Mouse (Mus musculus): ENCODE results near the gene Sympk. TPM values are rescaled to one million over a fixed set of nuclear protein-coding genes. Genes with fewer than 3 reads are reported as not detected.

Gene Sympk
- total and polyA plus RNA-seq, 3 experiments: 122 to 226 TPM; not detected in 1

DNA sequence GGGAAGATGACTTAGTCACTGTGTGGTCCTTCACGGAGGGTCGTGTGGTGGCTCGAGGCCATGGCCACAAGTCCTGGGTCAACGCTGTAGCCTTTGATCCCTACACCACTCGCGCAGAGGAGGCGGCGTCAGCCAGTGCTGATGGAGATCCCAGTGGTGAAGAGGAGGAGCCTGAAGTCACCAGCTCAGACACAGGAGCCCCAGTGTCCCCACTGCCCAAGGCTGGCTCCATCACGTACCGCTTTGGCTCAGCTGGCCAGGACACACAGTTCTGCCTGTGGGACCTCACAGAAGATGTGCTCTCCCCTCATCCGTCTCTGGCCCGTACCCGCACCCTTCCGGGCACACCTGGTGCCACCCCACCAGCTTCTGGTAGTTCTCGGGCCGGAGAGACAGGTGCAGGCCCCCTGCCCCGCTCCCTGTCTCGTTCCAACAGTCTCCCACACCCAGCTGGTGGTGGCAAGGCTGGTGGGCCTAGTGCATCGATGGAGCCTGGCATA, 56.3 kb downstream of the Sympk start:
- Histone ChIP-seq H3K4me1 (ENCODE audit: control insufficient read depth in 1 of 2, insufficient read depth in 2 of 2, low read length in 2 of 2) (peaks cover 4 to 22% of the 10 kb centered on the region in 2 experiments), H3K79me2 (ENCODE audit: control insufficient read depth, insufficient read depth, low read length, poor library complexity) (peaks cover 9% of the 10 kb centered on the region), H3K36me3 (ENCODE audit: control insufficient read depth in 1 of 2, insufficient read depth in 2 of 2, low read length in 2 of 2) (peaks cover 0 to 15% of the 10 kb centered on the region in 2 experiments; a peak in 2 of 4 replicates), H3K27me3 (ENCODE audit: control insufficient read depth in 1 of 2, insufficient read depth in 2 of 2, low read length in 2 of 2) (no peaks in the 10 kb centered on the region), H3K27ac (ENCODE audit: control insufficient read depth, low read depth, low read length) (no peak overlapping the region), H3K4me3 (ENCODE audit: control insufficient read depth in 1 of 2, insufficient read depth in 1 of 2, low read depth in 2 of 2, low read length in 2 of 2) (no peak overlapping the region), H3K9me3 (replicated peaks; ENCODE audit: insufficient read depth, low read length) (no peaks in the 10 kb centered on the region), H3K9ac (ENCODE audit: control insufficient read depth, low read depth, low read length, poor library complexity, severe bottlenecking) (no peak overlapping the region)
- TF ChIP-seq ZKSCAN1 (IDR thresholded peaks at IDR 0.05; ENCODE audit: low read depth, low read length): no peak
- no peak for TF ChIP-seq KAT2A (conservative IDR thresholded peaks at IDR 0.05; ENCODE audit: low read depth, low read length)
- TF ChIP-seq ZMIZ1 (IDR thresholded peaks at IDR 0.05; ENCODE audit: low read depth, low read length): no peak
- no peak for TF ChIP-seq GATA1 (IDR thresholded peaks at IDR 0.05; ENCODE audit: low read depth, low read length)
- no peak for TF ChIP-seq USF1 (IDR thresholded peaks at IDR 0.05; ENCODE audit: low read depth, low read length)
- TF ChIP-seq NELFE (IDR thresholded peaks at IDR 0.05; ENCODE audit: low read depth, low read length): no peak
- TF ChIP-seq GABPA (IDR thresholded peaks at IDR 0.05; ENCODE audit: low read depth, low read length): no peak
- TF ChIP-seq CTCF (IDR thresholded peaks at IDR 0.05 in 2 of 3, conservative IDR thresholded peaks at IDR 0.05 in 1 of 3; ENCODE audit: control insufficient read depth in 1 of 3, insufficient read depth in 1 of 3, low read depth in 2 of 3, low read length in 3 of 3, poor library complexity in 1 of 3, severe bottlenecking in 1 of 3): no peak
- TF ChIP-seq MYC (IDR thresholded peaks at IDR 0.05; ENCODE audit: low read depth, low read length): no peak
- no peak for TF ChIP-seq E2F4 (IDR thresholded peaks at IDR 0.05; ENCODE audit: borderline replicate concordance, low read depth, low read length)
- TF ChIP-seq HCFC1 (IDR thresholded peaks at IDR 0.05; ENCODE audit: low read depth, low read length): no peak
- no peak for TF ChIP-seq TBP (IDR thresholded peaks at IDR 0.05; ENCODE audit: low read depth, low read length)
- no peak for TF ChIP-seq CHD1 (IDR thresholded peaks at IDR 0.05; ENCODE audit: low read depth, low read length)
- TF ChIP-seq ELF1 (IDR thresholded peaks at IDR 0.05; ENCODE audit: low read depth, low read length): no peak
- no peak for TF ChIP-seq JUND (IDR thresholded peaks at IDR 0.05; ENCODE audit: low read depth, low read length)
- TF ChIP-seq POLR2AphosphoS2 (IDR thresholded peaks at IDR 0.05; ENCODE audit: low read length): no peak
- DNase-seq (ENCODE audit: low read depth, low spot score): no peak

DNA sequence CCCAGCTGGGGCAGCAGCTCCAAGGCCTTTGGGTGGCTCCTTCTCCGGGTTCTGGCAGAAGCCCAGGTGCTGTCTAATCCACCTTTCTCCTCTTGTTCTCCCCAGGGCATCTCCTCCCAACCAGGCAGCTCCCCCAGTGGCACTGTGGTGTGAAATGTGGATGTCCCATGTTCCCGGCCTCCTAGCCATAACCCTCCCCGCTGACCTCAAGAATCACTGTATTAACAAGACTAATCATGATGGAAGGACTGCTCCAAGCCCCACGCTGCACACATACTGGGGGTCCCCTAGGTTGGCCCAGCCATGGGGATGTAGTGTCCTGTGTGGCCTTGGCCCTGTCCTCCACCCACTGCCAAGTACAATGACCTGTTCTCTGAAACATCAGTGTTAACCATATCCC, 58.0 kb downstream of the Sympk start:
- H3K4me1 ChIP-seq (ENCODE audit: control insufficient read depth in 1 of 2, insufficient read depth in 2 of 2, low read length in 2 of 2): peaks cover 9 to 24% of the 10 kb centered on the region in 2 experiments

More for the DNA sequence above, 58.0 kb downstream of the Sympk start:
- H3K27me3 ChIP-seq (ENCODE audit: control insufficient read depth in 1 of 2, insufficient read depth in 2 of 2, low read length in 2 of 2): no peaks in the 10 kb centered on the region
- TF ChIP-seq NRF1 (IDR thresholded peaks at IDR 0.05; ENCODE audit: insufficient read depth, low read depth, low read length, poor library complexity, severe bottlenecking) (no peak), ZNF384 (IDR thresholded peaks at IDR 0.05; ENCODE audit: low read depth, low read length) (no peak), POLR2AphosphoS5 (IDR thresholded peaks at IDR 0.05; ENCODE audit: borderline replicate concordance, low read depth, low read length) (no peak), RAD21 (IDR thresholded peaks at IDR 0.05; ENCODE audit: low read depth, low read length) (no peak), CHD1 (IDR thresholded peaks at IDR 0.05; ENCODE audit: low read depth, low read length) (no peak), MAZ (IDR thresholded peaks at IDR 0.05; ENCODE audit: low read depth, low read length) (no peak), MEF2A (IDR thresholded peaks at IDR 0.05; ENCODE audit: extremely low read depth, insufficient replicate concordance, low read depth, low read length, poor library complexity, severe bottlenecking) (no peak), USF2 (IDR thresholded peaks at IDR 0.05; ENCODE audit: borderline replicate concordance in 1 of 2, insufficient read depth in 1 of 2, low read depth in 1 of 2, low read length in 2 of 2) (no peak), TCF12 (IDR thresholded peaks at IDR 0.05; ENCODE audit: low read depth, low read length) (no peak)
- no peaks in the 10 kb centered on the region for H3K9me3 ChIP-seq (replicated peaks; ENCODE audit: insufficient read depth, low read length)
- peaks cover 0 to 20% of the 10 kb centered on the region in 2 experiments; a peak in 2 of 4 replicates for H3K36me3 ChIP-seq (ENCODE audit: control insufficient read depth in 1 of 2, insufficient read depth in 2 of 2, low read length in 2 of 2)
- no peak overlapping the region for H3K4me3 ChIP-seq (ENCODE audit: control insufficient read depth in 1 of 2, insufficient read depth in 1 of 2, low read depth in 2 of 2, low read length in 2 of 2)
- no peak overlapping the region for H3K27ac ChIP-seq (ENCODE audit: control insufficient read depth, low read depth, low read length)
- DNase-seq (ENCODE audit: low read depth, low spot score): no peak
- H3K79me2 ChIP-seq (ENCODE audit: control insufficient read depth, insufficient read depth, low read length, poor library complexity): no peaks in the 10 kb centered on the region; the same call in 1 of the 2 replicates
- H3K9ac ChIP-seq (ENCODE audit: control insufficient read depth, low read depth, low read length, poor library complexity, severe bottlenecking): no peak overlapping the region

Measured in MEL (cell line).